Mouse (Mus musculus) bone marrow, adult 2 months (tissue): ENCODE results near the gene Il21.

ENCODE experiments used
- CTCF ChIP-seq: fragments of 200-500 bp; IDR thresholded peaks from 2 replicates; pipeline ENCODE4 v1.5.1; 2011; ENCODE audit warnings: low read length, control low read depth; ENCODE audit not compliant: control insufficient read depth, insufficient read depth
- POLR2A ChIP-seq: fragments of 200-500 bp; IDR thresholded peaks from 2 replicates; pipeline ENCODE4 v1.6.1; 2011; ENCODE audit warnings: low read depth, mild to moderate bottlenecking, control low read depth, low read length, borderline replicate concordance; ENCODE audit not compliant: control insufficient read depth

- no peak for TF ChIP-seq POLR2A
- TF ChIP-seq CTCF, result no peak
Observed at GRCm38 (mm10) chr3:37182415-37183269, 49.8 kb downstream of the Il21 start.
